Comparison of ENCODE assay signal across 20 mouse cellular contexts in the genomic region with DNA sequence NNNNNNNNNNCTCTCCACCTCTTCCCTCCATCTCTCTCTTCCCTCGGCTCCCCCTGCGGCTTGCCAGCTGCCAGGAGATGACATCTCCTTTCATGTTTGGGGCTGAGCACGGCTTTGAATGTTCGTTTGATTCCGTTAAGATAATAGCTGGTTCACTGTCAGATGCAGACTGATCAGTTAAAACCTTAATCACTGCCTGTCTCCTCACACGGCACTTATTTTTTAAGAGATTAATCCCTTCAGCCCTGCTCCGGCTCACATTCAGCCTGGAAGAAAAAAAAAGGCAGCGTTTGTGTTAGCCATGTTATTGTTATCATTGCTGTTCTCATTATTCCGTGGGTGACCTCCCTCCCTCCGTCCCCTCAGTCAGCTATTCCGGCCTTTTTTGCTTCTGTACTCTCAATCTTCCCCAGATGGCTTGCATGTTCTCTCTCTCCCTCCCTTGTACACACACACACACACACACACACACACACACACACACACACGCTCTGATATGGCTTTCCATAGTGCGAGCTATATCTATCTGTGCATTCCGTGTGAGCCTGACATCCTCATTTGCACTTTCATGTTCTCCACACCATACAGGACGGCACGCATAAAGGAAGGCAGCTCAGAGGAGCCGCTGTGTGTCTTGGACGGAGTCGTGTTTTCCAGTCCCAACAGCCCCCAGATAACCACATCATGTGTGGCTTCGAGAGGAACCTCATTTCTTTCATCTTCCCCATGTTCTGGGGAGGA. TPM values are rescaled to one million over a fixed set of nuclear protein-coding genes. Genes with fewer than 3 reads are reported as not detected.
DNase-seq lines count a peak whose midpoint lies in the region; ATAC-seq lines count a peak whose summit lies in the region.
"Had no signal": no experiment of that assay in that cellular context is flagged by ENCODE, and none has a peak within 500 bp of the region (broad histone marks: within the 10 kb centered on the region; RNA-seq: fewer than 3 reads in every experiment).

No protein-coding gene starts in this region.

- 0 out of 2 replicates have a peak overlapping the region, but pooled peaks have one; percentile 0 for H3K4me2 ChIP-seq in lung, embryonic 16.5 days (ENCODE audit: low read depth, low read length)
- 0 out of 2 replicates have a peak overlapping the region, but pooled peaks have one; percentile 5 for H3K4me2 ChIP-seq in embryonic facial prominence, embryonic 13.5 days
- peak overlapping the region; percentile 34; the same call in 1 of the 2 replicates for H3K4me2 ChIP-seq in hindbrain, embryonic 13.5 days
- H3K4me2 ChIP-seq in midbrain, embryonic 15.5 days = peak overlapping the region; percentile 32
- H3K4me2 ChIP-seq: liver, embryonic 15.5 days had no signal

- H3K4me3 ChIP-seq in lung, embryonic 16.5 days (ENCODE audit: low read length) = no peak overlapping the region
- no peak overlapping the region for H3K4me3 ChIP-seq in embryonic facial prominence, embryonic 13.5 days
- H3K4me3 ChIP-seq in hindbrain, embryonic 13.5 days = 0 out of 2 replicates have a peak overlapping the region, but pooled peaks have one; percentile 3
- H3K4me3 ChIP-seq in midbrain, embryonic 15.5 days = no peak overlapping the region
- H3K4me3 ChIP-seq: limb, embryonic 10.5 days; liver, embryonic 15.5 days had no signal

- WGBS in lung, embryonic 16.5 days = 32% methylated on average over 20 of the region's 20 CpGs
- WGBS in embryonic facial prominence, embryonic 13.5 days = 33% methylated on average over 20 of the region's 20 CpGs
- WGBS in hindbrain, embryonic 13.5 days = 35% methylated on average over 20 of the region's 20 CpGs
- 22% methylated on average over 20 of the region's 20 CpGs for WGBS in midbrain, embryonic 15.5 days

- H3K27me3 ChIP-seq in lung, embryonic 16.5 days (ENCODE audit: control insufficient read depth, insufficient read depth, low read depth, low read length) = peaks cover 14% of the 10 kb centered on the region
- peaks cover 47% of the 10 kb centered on the region for H3K27me3 ChIP-seq in embryonic facial prominence, embryonic 13.5 days
- H3K27me3 ChIP-seq in hindbrain, embryonic 13.5 days = peaks cover 42% of the 10 kb centered on the region
- no peaks in the 10 kb centered on the region for H3K27me3 ChIP-seq in midbrain, embryonic 15.5 days (replicated peaks)

- H3K9me3 ChIP-seq in lung, embryonic 16.5 days (ENCODE audit: control insufficient read depth, low read length) = no peaks in the 10 kb centered on the region
- no peaks in the 10 kb centered on the region for H3K9me3 ChIP-seq in embryonic facial prominence, embryonic 13.5 days
- H3K9me3 ChIP-seq in hindbrain, embryonic 13.5 days = no peaks in the 10 kb centered on the region
- H3K9me3 ChIP-seq in midbrain, embryonic 15.5 days = no peaks in the 10 kb centered on the region
- H3K9me3 ChIP-seq: limb, embryonic 10.5 days; liver, embryonic 15.5 days had no signal

- ATAC-seq in lung, embryonic 16.5 days (ENCODE audit: low read depth) = no peak
- no peak for ATAC-seq in embryonic facial prominence, embryonic 13.5 days (ENCODE audit: insufficient number of reproducible peaks, insufficient read depth, low FRiP score, low TSS enrichment, low read depth)
- no peak for ATAC-seq in hindbrain, embryonic 13.5 days (ENCODE audit: low FRiP score)
- peak; percentile 35; the same call in 1 of the 2 replicates for ATAC-seq in midbrain, embryonic 15.5 days (replicated peaks)
- no peak for ATAC-seq in cerebellum, adult (ENCODE audit: insufficient number of reproducible peaks, low FRiP score, low TSS enrichment)

- H3K27ac ChIP-seq in lung, embryonic 16.5 days (ENCODE audit: low read length) = no peak overlapping the region
- H3K27ac ChIP-seq in embryonic facial prominence, embryonic 13.5 days = no peak overlapping the region
- peak overlapping the region; percentile 55; the same call in 1 of the 2 replicates for H3K27ac ChIP-seq in hindbrain, embryonic 13.5 days
- H3K27ac ChIP-seq in midbrain, embryonic 15.5 days = peak overlapping the region; percentile 60
- H3K27ac ChIP-seq: limb, embryonic 10.5 days; liver, embryonic 15.5 days; macrophage had no signal

- no peak for DNase-seq in lung, postnatal 25 days (ENCODE audit: low spot score)
- DNase-seq in c-Kit-positive CD71-positive TER-119-positive erythroid progenitor cells, embryonic 14.5 days (ENCODE audit: low spot score) = no peak
- no peak for DNase-seq in right cerebral cortex, postnatal 36 days (ENCODE audit: low spot score in 2 of 2)
- DNase-seq: adrenal gland, postnatal 36 days; cerebellum, adult 2 months; gastrocnemius, postnatal 14 days; kidney, adult 11 months; kidney, postnatal 36 days; layer of hippocampus, postnatal 36 days; thymus, postnatal 36 days had no signal

- H3K36me3 ChIP-seq in lung, embryonic 16.5 days (ENCODE audit: control insufficient read depth, insufficient read depth, low read length) = no peaks in the 10 kb centered on the region
- H3K36me3 ChIP-seq in embryonic facial prominence, embryonic 13.5 days = no peaks in the 10 kb centered on the region
- no peaks in the 10 kb centered on the region for H3K36me3 ChIP-seq in hindbrain, embryonic 13.5 days
- H3K36me3 ChIP-seq in midbrain, embryonic 15.5 days (replicated peaks) = no peaks in the 10 kb centered on the region
- H3K36me3 ChIP-seq: limb, embryonic 10.5 days; liver, embryonic 15.5 days had no signal

- peaks cover 13% of the 10 kb centered on the region for H3K4me1 ChIP-seq in lung, embryonic 16.5 days (replicated peaks; ENCODE audit: control insufficient read depth, insufficient read depth, low read length)
- H3K4me1 ChIP-seq in embryonic facial prominence, embryonic 13.5 days = peaks cover 23% of the 10 kb centered on the region
- peaks cover 28% of the 10 kb centered on the region for H3K4me1 ChIP-seq in hindbrain, embryonic 13.5 days (replicated peaks)
- peaks cover 22% of the 10 kb centered on the region for H3K4me1 ChIP-seq in midbrain, embryonic 15.5 days

- no peak overlapping the region for H3K9ac ChIP-seq in lung, embryonic 16.5 days (ENCODE audit: low read length)
- no peak overlapping the region for H3K9ac ChIP-seq in embryonic facial prominence, embryonic 13.5 days
- H3K9ac ChIP-seq in hindbrain, embryonic 13.5 days = peak overlapping the region; percentile 19; the same call in 1 of the 2 replicates
- H3K9ac ChIP-seq in midbrain, embryonic 15.5 days = no peak overlapping the region
- H3K9ac ChIP-seq: liver, embryonic 15.5 days had no signal

RNA-seq across cellular contexts. Expression of a gene that starts 17.2 kb away (rescaled TPM):
- not detected in 2 replicates for polyA plus RNA-seq in lung, embryonic 16.5 days (2015; fragmentation: Nextera tagmentation; extraction: Ambion mirVana)
- polyA plus RNA-seq in embryonic facial prominence, embryonic 13.5 days (2015; fragmentation: Nextera tagmentation; extraction: Ambion mirVana) = not detected in 2 replicates
- not detected in 2 replicates for polyA plus RNA-seq in hindbrain, embryonic 13.5 days (2015; fragmentation: Nextera tagmentation; extraction: Ambion mirVana)
- not detected in 2 replicates for polyA plus RNA-seq in midbrain, embryonic 15.5 days (2015; fragmentation: Nextera tagmentation; extraction: Ambion mirVana)
- polyA plus RNA-seq: cerebellum, adult 2 months; heart, embryonic 16.5 days; limb, embryonic 10.5 days; liver, embryonic 15.5 days; macrophage; stomach, embryonic 14.5 days had no signal

RNA-seq across cellular contexts. Expression of a gene that starts 33.9 kb away (rescaled TPM):
- polyA plus RNA-seq in lung, embryonic 16.5 days (2015; fragmentation: Nextera tagmentation; extraction: Ambion mirVana) = not detected in 2 replicates
- polyA plus RNA-seq in embryonic facial prominence, embryonic 13.5 days (2015; fragmentation: Nextera tagmentation; extraction: Ambion mirVana) = not detected in 2 replicates
- polyA plus RNA-seq in hindbrain, embryonic 13.5 days (2015; fragmentation: Nextera tagmentation; extraction: Ambion mirVana) = 0.21 TPM in 1 of 2 replicates, not detected in the other
- 0.22 TPM in 1 of 2 replicates, not detected in the other for polyA plus RNA-seq in midbrain, embryonic 15.5 days (2015; fragmentation: Nextera tagmentation; extraction: Ambion mirVana)
- polyA plus RNA-seq: heart, embryonic 16.5 days; limb, embryonic 10.5 days; liver, embryonic 15.5 days; macrophage; stomach, embryonic 14.5 days had no signal

Comparison
In these comparisons a context has a peak if more than half of its experiments do, and no peak if none do; other contexts are left out.
1. H3K27ac ChIP-seq: peak in hindbrain, embryonic 13.5 days (single experiment) and midbrain, embryonic 15.5 days (single experiment); none in lung, embryonic 16.5 days (single experiment) and embryonic facial prominence, embryonic 13.5 days (single experiment).
2. Peak in every context shown above with its lines, with median percentiles within 50 percentile points of each other: H3K4me2 ChIP-seq.